In genomic region chrX:36082917-36083316, GRCm38 (mm10) we compare ENCODE assay signal across 10 mouse cellular contexts. TPM values are rescaled to one million over a fixed set of nuclear protein-coding genes. Genes with fewer than 3 reads are reported as not detected.
DNase-seq lines count a peak whose midpoint lies in the region; ATAC-seq lines count a peak whose summit lies in the region.
"Had no signal": no experiment of that assay in that cellular context is flagged by ENCODE, and none has a peak within 500 bp of the region (broad histone marks: within the 10 kb centered on the region; RNA-seq: fewer than 3 reads in every experiment).

No protein-coding gene starts in this region.

- H3K4me3 ChIP-seq in liver, embryonic 12.5 days: no peak overlapping the region
- H3K4me3 ChIP-seq in hindbrain, embryonic 13.5 days: no peak overlapping the region
- H3K4me3 ChIP-seq: erythroblast, embryonic 14.5 days had no signal

- no peak overlapping the region for H3K9ac ChIP-seq in liver, embryonic 12.5 days
- no peak overlapping the region for H3K9ac ChIP-seq in hindbrain, embryonic 13.5 days

- no peak for ATAC-seq in liver, embryonic 12.5 days
- peak; percentile 99 for ATAC-seq in megakaryocyte, adult 5-6 weeks (ENCODE audit: poor library complexity, severe bottlenecking)
- no peak for ATAC-seq in hindbrain, embryonic 13.5 days (ENCODE audit: low FRiP score)
- ATAC-seq: hindbrain, embryonic 16.5 days had no signal

- 55% methylated on average over 1 of the region's 1 CpGs for WGBS in liver, embryonic 12.5 days (ENCODE audit: insufficient replicate concordance)
- whole genome bisulfite sequencing in hindbrain, embryonic 13.5 days: 62% methylated on average over 1 of the region's 1 CpGs

- H3K27ac ChIP-seq in liver, embryonic 12.5 days: no peak overlapping the region
- no peak overlapping the region for H3K27ac ChIP-seq in hindbrain, embryonic 13.5 days

- H3K4me1 ChIP-seq in liver, embryonic 12.5 days: no peaks in the 10 kb centered on the region
- H3K4me1 ChIP-seq in hindbrain, embryonic 13.5 days (replicated peaks): no peaks in the 10 kb centered on the region

- DNase-seq in liver: peak; percentile 21
- DNase-seq in T-cell, adult 2 months (ENCODE audit: low spot score): peak; percentile 0
- DNase-seq in gastrocnemius, postnatal 36 days: peak; percentile 3 to 11
- DNase-seq in layer of hippocampus, postnatal 36 days: no peak
- DNase-seq in frontal cortex, postnatal 10 days (ENCODE audit: low spot score in 2 of 2): no peak

- H3K36me3 ChIP-seq in liver, embryonic 12.5 days: no peaks in the 10 kb centered on the region
- no peaks in the 10 kb centered on the region for H3K36me3 ChIP-seq in hindbrain, embryonic 13.5 days

- H3K4me2 ChIP-seq in liver, embryonic 12.5 days: no peak overlapping the region
- no peak overlapping the region for H3K4me2 ChIP-seq in hindbrain, embryonic 13.5 days

- H3K9me3 ChIP-seq in liver, embryonic 12.5 days (replicated peaks): no peaks in the 10 kb centered on the region
- no peaks in the 10 kb centered on the region for H3K9me3 ChIP-seq in hindbrain, embryonic 13.5 days

- intact Hi-C loops in gastrocnemius, postnatal 36 days (cut with DNase I): no loop called here

- H3K27me3 ChIP-seq in liver, embryonic 12.5 days (replicated peaks): no peaks in the 10 kb centered on the region
- no peaks in the 10 kb centered on the region for H3K27me3 ChIP-seq in hindbrain, embryonic 13.5 days

RNA-seq across cellular contexts. Expression of gene Il13ra1, which starts 29.0 kb away (rescaled TPM):
- 4.1 and 4.6 TPM in 2 replicates for polyA plus RNA-seq in liver, embryonic 12.5 days (2016; fragmentation: Nextera tagmentation; extraction: Ambion mirVana)
- total RNA-seq in gastrocnemius, postnatal 36 days (2021): 1 to 10 TPM; 1.6 to 1.8 TPM
- total RNA-seq in megakaryocyte, adult 5-6 weeks (2015): 35.5 and 36.7 TPM in 2 replicates
- 33.8 and 34.1 TPM in 2 replicates for total RNA-seq in megakaryocyte, adult 5-6 weeks (2017)
- 4.7 and 6.0 TPM in 2 replicates for polyA plus RNA-seq in hindbrain, embryonic 13.5 days (2015; fragmentation: Nextera tagmentation; extraction: Ambion mirVana)
- total RNA-seq in layer of hippocampus, postnatal 36 days (2021): 1 to 10 TPM; 3.8 to 4.1 TPM
- polyA plus RNA-seq: erythroblast, embryonic 14.5 days had no signal

Comparison
In these comparisons a context has a peak if more than half of its experiments do, and no peak if none do; other contexts are left out.
1. DNase-seq: peak in liver (single experiment), T-cell, adult 2 months (single experiment) and gastrocnemius, postnatal 36 days (2 of 2); none in layer of hippocampus, postnatal 36 days (0 of 2) and frontal cortex, postnatal 10 days (0 of 2).
2. RNA of gene Il13ra1, which starts 29.0 kb away (total RNA-seq): 33.8 to 36.7 TPM in megakaryocyte, adult 5-6 weeks; 3.8 to 4.1 TPM in layer of hippocampus, postnatal 36 days and 1.6 to 1.8 TPM in gastrocnemius, postnatal 36 days; every median in the first group is over 4 times any median in the second.